Mouse (Mus musculus) limb, embryonic 13.5 days (tissue): ENCODE data around the gene Fancg. TPM values are rescaled to one million over a fixed set of nuclear protein-coding genes. Genes with fewer than 3 reads are reported as not detected.
A peak's percentile ranks its signal among the peaks of the same experiment; 100 is the strongest.

ENCODE experiments used
- ATAC-seq: fragments of 200-750 bp; cut with Nextera tagmentation; 2 replicates; pipeline ENCODE4 v1.8.0; 2017; ENCODE audit warnings: low read depth, moderate number of reproducible peaks, moderate TSS enrichment; ENCODE audit not compliant: low FRiP score
- H3K27ac ChIP-seq: fragments of 300-500 bp; sonication (generic); 2 replicates; pipeline ENCODE4 v1.5.1; 2015; ENCODE audit warnings: inconsistent platforms, mild to moderate bottlenecking, moderate library complexity
- H3K27me3 ChIP-seq: fragments of 300-500 bp; sonication (generic); 2 replicates; pipeline ENCODE4 v1.6.1; 2015; ENCODE audit warnings: mild to moderate bottlenecking, inconsistent platforms
- H3K36me3 ChIP-seq: fragments of 300-500 bp; sonication (generic); 2 replicates; pipeline ENCODE4 v1.6.1; 2015; ENCODE audit warnings: inconsistent platforms, mild to moderate bottlenecking, moderate library complexity
- H3K4me1 ChIP-seq: fragments of 300-500 bp; sonication (generic); 2 replicates; pipeline ENCODE4 v1.6.1; 2015; ENCODE audit warnings: inconsistent platforms
- H3K4me2 ChIP-seq: fragments of 300-500 bp; sonication (generic); replicated peaks from 2 replicates; pipeline ENCODE4 v1.6.1; 2015; ENCODE audit warnings: inconsistent platforms, mild to moderate bottlenecking, moderate library complexity
- H3K4me3 ChIP-seq: fragments of 300-500 bp; sonication (generic); 2 replicates; pipeline ENCODE4 v1.5.1; 2015; ENCODE audit warnings: moderate library complexity, mild to moderate bottlenecking, inconsistent platforms
- H3K9ac ChIP-seq: fragments of 300-500 bp; sonication (generic); 2 replicates; pipeline ENCODE4 v1.6.1; 2015; ENCODE audit warnings: mild to moderate bottlenecking, inconsistent platforms
- H3K9me3 ChIP-seq: fragments of 300-500 bp; sonication (generic); 2 replicates; pipeline ENCODE4 v1.6.1; 2016; ENCODE audit warnings: inconsistent platforms
- WGBS: fragments of 180-500 bp; shearing (Covaris S2); methylation state at CpG from one replicate; pipeline ENCODE4 v1.1.7; 2015; 5-methylcytosine and 5-hydroxymethylcytosine counted together
- polyA plus RNA-seq: library from polyadenylated mRNA; unstranded; fragments of >200 nt; fragmentation: Nextera tagmentation; extraction: Ambion mirVana; gene quantifications from 2 replicates; pipeline ENCODE4 v1.2.1, GENCODE M21; 2015

Fancg gene
- polyA plus RNA-seq, 1 experiment from 2014 or later: 19.5 TPM

- peaks cover 15% of the 10 kb centered on the region for H3K4me1 ChIP-seq
- H3K9ac ChIP-seq: peak within 1 kb of the TSS; percentile 94
- WGBS: under 1% methylated on average over 38 of the region's 38 CpGs
- H3K4me2 ChIP-seq: peak within 1 kb of the TSS; percentile 77
- ATAC-seq: peak; percentile 96
- H3K36me3 ChIP-seq: peaks cover 75% of the 10 kb centered on the region
- H3K4me3 ChIP-seq: peak within 1 kb of the TSS; percentile 85
- H3K27ac ChIP-seq: peak within 1 kb of the TSS; percentile 87
- H3K9me3 ChIP-seq: no peaks in the 10 kb centered on the region
- H3K27me3 ChIP-seq: no peaks in the 10 kb centered on the region
Measured at GRCm38 (mm10) chr4:43031237-43031995, 21.1 kb upstream of the Fancg start, which contains the start of gene Stoml2. Gene Stoml2 (minus strand): TSS chr4:43031710.

DNA sequence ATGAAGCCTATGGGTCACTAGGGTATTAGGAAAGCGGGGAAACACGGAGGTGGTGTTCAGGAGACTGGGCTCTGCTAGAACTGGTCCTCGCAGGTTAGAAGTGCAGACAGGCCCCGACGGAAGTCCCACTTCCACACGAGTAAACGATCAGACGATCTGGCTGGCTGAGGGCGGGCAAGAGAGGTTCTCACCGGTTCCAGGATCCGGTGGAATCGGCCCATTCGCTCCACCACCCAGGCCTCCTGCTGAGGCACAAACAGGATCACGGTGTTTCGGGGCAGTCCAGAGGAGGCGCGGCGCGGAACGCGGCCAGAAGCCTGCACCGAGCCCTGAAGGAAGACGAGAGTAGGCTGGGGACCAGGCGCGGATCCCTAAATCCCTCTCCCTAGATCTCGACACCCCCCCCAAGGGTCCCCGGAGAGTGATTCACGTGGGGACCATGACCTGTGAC is 20.5 kb upstream of the Fancg start:
- peaks cover 72% of the 10 kb centered on the region for H3K36me3 ChIP-seq
- H3K4me3 ChIP-seq: peak overlapping the region; percentile 85
- H3K9ac ChIP-seq: peak overlapping the region; percentile 94
- H3K27ac ChIP-seq: peak overlapping the region; percentile 87
- H3K4me2 ChIP-seq: peak overlapping the region; percentile 77
- WGBS: under 1% methylated on average over 28 of the region's 28 CpGs
- peak; percentile 62 for ATAC-seq
- peaks cover 15% of the 10 kb centered on the region for H3K4me1 ChIP-seq
- H3K9me3 ChIP-seq: no peaks in the 10 kb centered on the region
- H3K27me3 ChIP-seq: no peaks in the 10 kb centered on the region

GRCm38 (mm10) chr4:43030352-43030751 is 20.0 kb upstream of the Fancg start:
- H3K36me3 ChIP-seq: peaks cover 69% of the 10 kb centered on the region
- H3K27ac ChIP-seq: peak overlapping the region; percentile 87; the same call in 1 of the 2 replicates
- H3K9me3 ChIP-seq: no peaks in the 10 kb centered on the region
- H3K4me2 ChIP-seq: peak overlapping the region; percentile 77
- ATAC-seq: no peak
- peaks cover 15% of the 10 kb centered on the region for H3K4me1 ChIP-seq
- peak overlapping the region; percentile 85 for H3K4me3 ChIP-seq
- WGBS: 74% methylated on average over 9 of the region's 9 CpGs
- no peaks in the 10 kb centered on the region for H3K27me3 ChIP-seq
- H3K9ac ChIP-seq: peak overlapping the region; percentile 94

DNA sequence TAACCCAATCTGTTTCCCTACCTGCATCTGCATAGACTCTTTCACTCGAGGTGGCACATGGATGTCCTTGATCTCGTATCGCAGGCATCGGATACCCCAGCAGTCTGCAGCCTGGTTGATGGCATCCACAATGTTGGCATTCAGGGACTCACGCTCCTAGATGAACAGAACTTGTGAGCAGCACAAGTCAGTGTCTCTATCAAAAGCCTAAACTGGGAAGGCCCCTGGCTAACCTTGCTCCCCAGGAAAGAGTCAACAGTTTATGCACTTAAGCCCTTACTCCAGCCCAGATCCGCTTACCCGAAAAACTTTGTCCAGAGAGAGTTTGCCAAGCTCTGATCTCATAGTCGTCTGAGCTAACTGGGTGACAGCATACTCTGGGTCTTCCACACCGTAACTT is 19.4 kb upstream of the Fancg start:
- H3K4me1 ChIP-seq: peaks cover 18% of the 10 kb centered on the region
- peak overlapping the region; percentile 85; the same call in 1 of the 2 replicates for H3K4me3 ChIP-seq
- WGBS: 94% methylated on average over 9 of the region's 9 CpGs
- H3K27ac ChIP-seq: no peak overlapping the region
- no peaks in the 10 kb centered on the region for H3K27me3 ChIP-seq
- no peaks in the 10 kb centered on the region for H3K9me3 ChIP-seq
- H3K9ac ChIP-seq: peak overlapping the region; percentile 94; the same call in 1 of the 2 replicates
- peaks cover 64% of the 10 kb centered on the region for H3K36me3 ChIP-seq
- H3K4me2 ChIP-seq: peak overlapping the region; percentile 77
- no peak for ATAC-seq

DNA sequence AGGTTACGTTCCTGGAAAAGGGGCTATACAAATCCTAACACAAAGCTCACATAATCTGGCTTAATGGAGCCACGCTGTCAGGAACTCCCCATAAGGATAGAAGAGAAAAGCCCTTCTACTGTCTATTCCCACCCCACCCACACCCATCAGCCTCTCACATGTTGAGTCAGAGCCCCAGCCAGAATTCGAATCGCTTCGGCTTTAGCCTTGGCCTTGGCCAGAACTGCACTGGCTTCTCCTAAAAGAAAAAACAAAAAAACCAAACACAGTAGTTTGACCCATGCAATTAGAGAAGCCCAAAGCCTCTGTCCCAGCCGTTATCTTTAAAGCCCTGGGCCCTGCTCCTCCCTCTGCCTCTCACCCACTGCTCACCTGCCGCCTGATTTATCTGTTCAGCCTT is 18.8 kb upstream of the Fancg start:
- Histone ChIP-seq H3K4me1 (peaks cover 24% of the 10 kb centered on the region), H3K4me3 (no peak overlapping the region), H3K9ac (no peak overlapping the region), H3K4me2 (no peak overlapping the region), H3K27ac (no peak overlapping the region), H3K36me3 (peaks cover 57% of the 10 kb centered on the region), H3K27me3 (no peaks in the 10 kb centered on the region), H3K9me3 (no peaks in the 10 kb centered on the region)
- 92% methylated on average over 7 of the region's 7 CpGs for WGBS
- no peak for ATAC-seq

- Histone ChIP-seq H3K9me3 (no peaks in the 10 kb centered on the region), H3K4me3 (peak within 1 kb of the TSS; percentile 59), H3K27me3 (no peaks in the 10 kb centered on the region), H3K36me3 (peaks cover 78% of the 10 kb centered on the region), H3K27ac (peak within 1 kb of the TSS; percentile 69; the same call in 1 of the 2 replicates), H3K4me2 (peak within 1 kb of the TSS; percentile 85), H3K9ac (peak within 1 kb of the TSS; percentile 66), H3K4me1 (peaks cover 14% of the 10 kb centered on the region)
- ATAC-seq: peak; percentile 92
- WGBS: 6% methylated on average over 42 of the region's 42 CpGs
Measured at GRCm38 (mm10) chr4:43025084-43025960, 15.0 kb upstream of the Fancg start, which contains the start of gene Pigo. Gene Pigo (minus strand): TSS chr4:43025819.

- peak overlapping the region; percentile 59 for H3K4me3 ChIP-seq
- no peak for ATAC-seq
- H3K36me3 ChIP-seq: peaks cover 80% of the 10 kb centered on the region
- H3K27ac ChIP-seq: peak overlapping the region; percentile 69; the same call in 1 of the 2 replicates
- peaks cover 9% of the 10 kb centered on the region; the same call in 1 of the 2 replicates for H3K4me1 ChIP-seq
- 83% methylated on average over 14 of the region's 14 CpGs for WGBS
- peak overlapping the region; percentile 66 for H3K9ac ChIP-seq
- no peaks in the 10 kb centered on the region for H3K9me3 ChIP-seq
- H3K4me2 ChIP-seq: peak overlapping the region; percentile 85
- H3K27me3 ChIP-seq: no peaks in the 10 kb centered on the region
Measured at GRCm38 (mm10) chr4:43024673-43025072, 14.4 kb upstream of the Fancg start.

GRCm38 (mm10) chr4:43021341-43021740 is 11.0 kb upstream of the Fancg start:
- Histone ChIP-seq H3K4me2 (no peak overlapping the region), H3K4me1 (peaks cover 9% of the 10 kb centered on the region; the same call in 1 of the 2 replicates), H3K36me3 (peaks cover 78% of the 10 kb centered on the region), H3K4me3 (no peak overlapping the region), H3K9me3 (no peaks in the 10 kb centered on the region), H3K27me3 (no peaks in the 10 kb centered on the region), H3K27ac (no peak overlapping the region), H3K9ac (no peak overlapping the region; the same call in 1 of the 2 replicates)
- no peak for ATAC-seq
- 74% methylated on average over 17 of the region's 17 CpGs for WGBS

GRCm38 (mm10) chr4:43020876-43021275 is 10.6 kb upstream of the Fancg start:
- no peak overlapping the region for H3K27ac ChIP-seq
- no peak overlapping the region for H3K4me3 ChIP-seq
- WGBS: 88% methylated on average over 16 of the region's 16 CpGs
- no peak overlapping the region for H3K9ac ChIP-seq
- peaks cover 9% of the 10 kb centered on the region; the same call in 1 of the 2 replicates for H3K4me1 ChIP-seq
- no peaks in the 10 kb centered on the region for H3K27me3 ChIP-seq
- peaks cover 75% of the 10 kb centered on the region for H3K36me3 ChIP-seq
- ATAC-seq: no peak
- H3K9me3 ChIP-seq: no peaks in the 10 kb centered on the region
- H3K4me2 ChIP-seq: no peak overlapping the region

DNA sequence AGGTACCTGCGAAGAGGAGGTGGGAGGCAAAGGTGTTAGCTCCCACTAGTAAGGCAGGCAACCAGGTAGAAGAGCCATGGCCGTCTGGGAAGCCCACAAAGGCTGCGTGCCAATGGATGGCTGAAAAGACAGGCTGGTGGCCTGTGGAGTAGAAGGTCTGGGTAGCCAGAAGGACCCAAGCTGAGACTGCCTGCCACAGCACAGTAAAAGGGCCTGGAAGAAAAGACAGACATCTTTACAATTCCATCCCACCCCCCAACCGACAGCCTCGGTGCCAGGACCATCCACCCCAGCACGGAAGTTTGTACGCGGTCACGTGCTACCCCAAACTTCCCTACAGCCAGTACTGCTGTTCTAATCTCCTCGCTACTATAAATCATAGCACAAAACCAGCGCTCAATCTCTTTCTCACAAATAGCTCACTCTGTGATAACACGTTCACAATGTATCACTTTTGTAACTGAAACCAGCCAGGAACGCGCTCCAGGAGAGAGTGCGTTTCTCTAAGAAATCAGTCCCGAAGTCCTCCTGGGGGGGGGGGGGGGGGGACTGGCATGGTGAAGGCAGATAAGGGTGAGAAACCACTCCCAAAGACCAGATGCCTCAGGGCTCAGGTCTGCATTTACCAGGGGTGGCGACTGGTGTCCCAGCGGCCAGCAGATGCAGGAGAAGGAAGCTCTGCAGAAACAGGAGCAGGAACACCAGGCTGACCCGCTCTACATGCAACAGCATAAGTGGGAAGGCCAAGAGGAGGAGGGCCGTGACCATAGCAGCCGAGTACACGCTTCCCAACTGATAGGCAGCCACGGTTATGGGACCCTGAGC is 9.5 kb upstream of the Fancg start:
- peaks cover 75% of the 10 kb centered on the region for H3K36me3 ChIP-seq
- H3K4me3 ChIP-seq: no peak overlapping the region
- ATAC-seq: no peak
- H3K9ac ChIP-seq: no peak overlapping the region
- H3K27ac ChIP-seq: no peak overlapping the region
- 94% methylated on average over 23 of the region's 23 CpGs for WGBS
- no peaks in the 10 kb centered on the region for H3K9me3 ChIP-seq
- H3K4me1 ChIP-seq: peaks cover 7% of the 10 kb centered on the region; the same call in 1 of the 2 replicates
- no peak overlapping the region for H3K4me2 ChIP-seq
- no peaks in the 10 kb centered on the region for H3K27me3 ChIP-seq

DNA sequence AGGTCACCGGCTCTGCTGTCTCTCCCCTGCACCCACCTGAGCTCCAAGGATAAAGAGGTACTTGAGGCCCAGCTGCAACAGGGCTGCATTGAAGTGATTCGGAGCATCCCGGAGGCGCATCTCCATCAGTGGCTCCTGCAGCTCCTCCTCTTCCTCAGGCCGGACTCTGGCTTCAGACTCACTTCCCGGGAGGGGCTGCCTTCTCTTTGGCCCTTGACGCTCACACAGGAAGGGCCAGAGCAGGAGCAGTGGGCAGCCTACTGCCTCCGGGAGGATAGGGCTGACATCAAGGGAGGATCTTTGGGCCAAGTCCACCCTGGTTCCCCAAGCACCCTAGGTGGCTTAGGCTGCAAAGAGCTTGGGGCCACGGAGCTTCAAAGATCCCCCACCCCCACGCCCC is 8.9 kb upstream of the Fancg start:
- no peak overlapping the region for H3K4me3 ChIP-seq
- H3K27ac ChIP-seq: no peak overlapping the region
- no peak overlapping the region for H3K4me2 ChIP-seq
- no peak overlapping the region for H3K9ac ChIP-seq
- no peaks in the 10 kb centered on the region for H3K9me3 ChIP-seq
- ATAC-seq: no peak
- H3K36me3 ChIP-seq: peaks cover 75% of the 10 kb centered on the region
- H3K4me1 ChIP-seq: no peaks in the 10 kb centered on the region; the same call in 1 of the 2 replicates
- 91% methylated on average over 10 of the region's 10 CpGs for WGBS
- H3K27me3 ChIP-seq: no peaks in the 10 kb centered on the region
